Mouse (Mus musculus) urinary bladder, adult 18-20 months (tissue): Measurements from ENCODE around the gene Vmn2r73.
"Not testable (repeated sequence)": the region's sequence is repeated elsewhere in the genome, so short reads cannot be mapped to it uniquely, and the experiment has no call there.

Experiments used
- DNase-seq, 2 experiments: peaks; one replicate each; pipeline ENCODE4 v3.0.0; 2022; ENCODE audit warnings: low spot score in 2 of 2, mixed read lengths in 2 of 2

Vmn2r73 gene

GRCm38 (mm10) chr7:85876166-85876565, at the start of gene Vmn2r73:
Gene Vmn2r73, minus strand, starts transcription at chr7:85876266.
- no peak for DNase-seq

- no peak for DNase-seq
These were observed 35.7 kb downstream of the Vmn2r73 start for GRCm38 (mm10) chr7:85840090-85840948.

- not testable (repeated sequence) for DNase-seq
These were observed 58.0 kb downstream of the Vmn2r73 start for GRCm38 (mm10) chr7:85818092-85818491.
